Mouse (Mus musculus): ENCODE data around the gene Zic4. TPM values are rescaled to one million over a fixed set of nuclear protein-coding genes. Genes with fewer than 3 reads are reported as not detected.

Zic4 gene
- polyA plus RNA-seq, 1 experiment from 2014 or later: not detected

- H3K4me2 ChIP-seq (ENCODE audit: low read length): no peak overlapping the region
- no peaks in the 10 kb centered on the region for H3K4me1 ChIP-seq (replicated peaks; ENCODE audit: control insufficient read depth, insufficient read depth, low read length)
- DNase-seq (ENCODE audit: low spot score) (no peak), ATAC-seq (replicated peaks; ENCODE audit: low FRiP score, low TSS enrichment, low read depth) (no peak)
- H3K9me3 ChIP-seq (ENCODE audit: control insufficient read depth, low read length): no peaks in the 10 kb centered on the region
- H3K27me3 ChIP-seq (replicated peaks; ENCODE audit: control insufficient read depth, insufficient read depth, low read length): peaks cover 67% of the 10 kb centered on the region
- H3K4me3 ChIP-seq (ENCODE audit: low read depth, low read length): no peak overlapping the region
- H3K36me3 ChIP-seq (ENCODE audit: control insufficient read depth, insufficient read depth, low read length): no peaks in the 10 kb centered on the region
- no peak overlapping the region for H3K27ac ChIP-seq (ENCODE audit: low read depth)
- no peak overlapping the region for H3K9ac ChIP-seq (ENCODE audit: low read length)
- WGBS: 1% methylated on average over 18 of the region's 18 CpGs
Measured at GRCm38 (mm10) chr9:91420441-91420840, 58.2 kb downstream of the Zic4 start.

Other genes starting within 250 kb of the Zic4 start
- gene Zic1, start 3.4 kb downstream of the Zic4 start, polyA plus RNA-seq (2014; fragmentation: Nextera tagmentation; extraction: Ambion mirVana): not detected in 2 replicates

Data from intestine, embryonic 14.5 days (tissue).